Mouse (Mus musculus): ENCODE measurements around the gene Smim20. TPM values are rescaled to one million over a fixed set of nuclear protein-coding genes. Genes with fewer than 3 reads are reported as not detected.

The Smim20 gene
- polyA plus RNA-seq, 1 experiment, result 23.9 TPM

- H3K4me1 ChIP-seq (ENCODE audit: control insufficient read depth, insufficient read depth, insufficient read length), result no peaks in the 10 kb centered on the region
- H3K27ac ChIP-seq (ENCODE audit: insufficient read depth, low read length), result no peak overlapping the region
- 79% methylated on average over 4 of the region's 4 CpGs for WGBS
- H3K4me3 ChIP-seq (ENCODE audit: extremely low read depth, insufficient read depth, insufficient read length), result no peak overlapping the region
- no peak for DNase-seq (ENCODE audit: low read depth in 1 of 2, low spot score in 2 of 2)
- H3K36me3 ChIP-seq (ENCODE audit: control insufficient read depth, insufficient read depth, low read length), result no peaks in the 10 kb centered on the region
- H3K27me3 ChIP-seq (ENCODE audit: control insufficient read depth, insufficient read depth, low read length), result no peaks in the 10 kb centered on the region
- no peak for TF ChIP-seq CTCF (IDR thresholded peaks at IDR 0.05; ENCODE audit: extremely low read depth, insufficient read depth, insufficient read length, insufficient replicate concordance)
- TF ChIP-seq POLR2A (IDR thresholded peaks at IDR 0.05; ENCODE audit: low read depth, low read length), result no peak
Observed at GRCm38 (mm10) chr5:53249431-53250061, 17.3 kb upstream of the Smim20 start.

- DNase-seq (ENCODE audit: low read depth in 1 of 2, low spot score in 2 of 2), result no peak
- TF ChIP-seq CTCF (IDR thresholded peaks at IDR 0.05; ENCODE audit: extremely low read depth, insufficient read depth, insufficient read length, insufficient replicate concordance) (no peak), POLR2A (IDR thresholded peaks at IDR 0.05; ENCODE audit: low read depth, low read length) (no peak)
- H3K27ac ChIP-seq (ENCODE audit: insufficient read depth, low read length), result no peak overlapping the region
- WGBS, result 88% methylated on average over 5 of the region's 5 CpGs
- no peaks in the 10 kb centered on the region for H3K36me3 ChIP-seq (ENCODE audit: control insufficient read depth, insufficient read depth, low read length)
- no peaks in the 10 kb centered on the region; the same call in 1 of the 2 replicates for H3K4me1 ChIP-seq (ENCODE audit: control insufficient read depth, insufficient read depth, insufficient read length)
- peaks cover 2% of the 10 kb centered on the region; the same call in 1 of the 2 replicates for H3K27me3 ChIP-seq (ENCODE audit: control insufficient read depth, insufficient read depth, low read length)
- H3K4me3 ChIP-seq (ENCODE audit: extremely low read depth, insufficient read depth, insufficient read length), result no peak overlapping the region
Observed at GRCm38 (mm10) chr5:53254154-53254553, 12.7 kb upstream of the Smim20 start.

- H3K4me1 ChIP-seq (ENCODE audit: control insufficient read depth, insufficient read depth, insufficient read length), result no peaks in the 10 kb centered on the region; the same call in 1 of the 2 replicates
- TF ChIP-seq CTCF (IDR thresholded peaks at IDR 0.05; ENCODE audit: extremely low read depth, insufficient read depth, insufficient read length, insufficient replicate concordance) (no peak), POLR2A (IDR thresholded peaks at IDR 0.05; ENCODE audit: low read depth, low read length) (no peak)
- no peaks in the 10 kb centered on the region for H3K36me3 ChIP-seq (ENCODE audit: control insufficient read depth, insufficient read depth, low read length)
- peaks cover 2% of the 10 kb centered on the region; the same call in 1 of the 2 replicates for H3K27me3 ChIP-seq (ENCODE audit: control insufficient read depth, insufficient read depth, low read length)
- H3K27ac ChIP-seq (ENCODE audit: insufficient read depth, low read length), result no peak overlapping the region
- no peak for DNase-seq (ENCODE audit: low read depth in 1 of 2, low spot score in 2 of 2)
- WGBS, result 85% methylated on average over 3 of the region's 3 CpGs
- H3K4me3 ChIP-seq (ENCODE audit: extremely low read depth, insufficient read depth, insufficient read length), result no peak overlapping the region
Observed at GRCm38 (mm10) chr5:53254821-53255220, 12.1 kb upstream of the Smim20 start.

GRCm38 (mm10) chr5:53258038-53258786 lies 8.7 kb upstream of the Smim20 start:
- no peak overlapping the region; the same call in 1 of the 2 replicates for H3K4me3 ChIP-seq (ENCODE audit: extremely low read depth, insufficient read depth, insufficient read length)
- H3K36me3 ChIP-seq (ENCODE audit: control insufficient read depth, insufficient read depth, low read length), result no peaks in the 10 kb centered on the region
- no peak overlapping the region for H3K27ac ChIP-seq (ENCODE audit: insufficient read depth, low read length)
- TF ChIP-seq POLR2A (IDR thresholded peaks at IDR 0.05; ENCODE audit: low read depth, low read length) (no peak), CTCF (IDR thresholded peaks at IDR 0.05; ENCODE audit: extremely low read depth, insufficient read depth, insufficient read length, insufficient replicate concordance) (no peak)
- H3K4me1 ChIP-seq (ENCODE audit: control insufficient read depth, insufficient read depth, insufficient read length), result no peaks in the 10 kb centered on the region; the same call in 1 of the 2 replicates
- no peak for DNase-seq (ENCODE audit: low read depth in 1 of 2, low spot score in 2 of 2)
- 7% methylated on average over 29 of the region's 29 CpGs for WGBS
- peaks cover 2% of the 10 kb centered on the region; the same call in 1 of the 2 replicates for H3K27me3 ChIP-seq (ENCODE audit: control insufficient read depth, insufficient read depth, low read length)

- no peak overlapping the region for H3K4me3 ChIP-seq (ENCODE audit: extremely low read depth, insufficient read depth, insufficient read length)
- no peaks in the 10 kb centered on the region; the same call in 1 of the 2 replicates for H3K4me1 ChIP-seq (ENCODE audit: control insufficient read depth, insufficient read depth, insufficient read length)
- TF ChIP-seq CTCF (IDR thresholded peaks at IDR 0.05; ENCODE audit: extremely low read depth, insufficient read depth, insufficient read length, insufficient replicate concordance), result no peak
- no peak for TF ChIP-seq POLR2A (IDR thresholded peaks at IDR 0.05; ENCODE audit: low read depth, low read length)
- WGBS, result 70% methylated on average over 5 of the region's 5 CpGs
- no peak for DNase-seq (ENCODE audit: low read depth in 1 of 2, low spot score in 2 of 2)
- H3K27ac ChIP-seq (ENCODE audit: insufficient read depth, low read length), result no peak overlapping the region
- H3K27me3 ChIP-seq (ENCODE audit: control insufficient read depth, insufficient read depth, low read length), result peaks cover 2% of the 10 kb centered on the region; the same call in 1 of the 2 replicates
- no peaks in the 10 kb centered on the region for H3K36me3 ChIP-seq (ENCODE audit: control insufficient read depth, insufficient read depth, low read length)
Observed at GRCm38 (mm10) chr5:53259894-53260293, 7.0 kb upstream of the Smim20 start.

GRCm38 (mm10) chr5:53261999-53262398 lies 4.9 kb upstream of the Smim20 start:
- H3K36me3 ChIP-seq (ENCODE audit: control insufficient read depth, insufficient read depth, low read length), result no peaks in the 10 kb centered on the region
- no peak overlapping the region for H3K4me3 ChIP-seq (ENCODE audit: extremely low read depth, insufficient read depth, insufficient read length)
- TF ChIP-seq CTCF (IDR thresholded peaks at IDR 0.05; ENCODE audit: extremely low read depth, insufficient read depth, insufficient read length, insufficient replicate concordance), result no peak
- TF ChIP-seq POLR2A (IDR thresholded peaks at IDR 0.05; ENCODE audit: low read depth, low read length), result no peak
- H3K27ac ChIP-seq (ENCODE audit: insufficient read depth, low read length), result no peak overlapping the region
- 74% methylated on average over 10 of the region's 10 CpGs for WGBS
- peaks cover 2% of the 10 kb centered on the region; the same call in 1 of the 2 replicates for H3K27me3 ChIP-seq (ENCODE audit: control insufficient read depth, insufficient read depth, low read length)
- DNase-seq (ENCODE audit: low read depth in 1 of 2, low spot score in 2 of 2), result no peak
- H3K4me1 ChIP-seq (ENCODE audit: control insufficient read depth, insufficient read depth, insufficient read length), result peaks cover 2% of the 10 kb centered on the region; the same call in 1 of the 2 replicates

All from spleen, adult 2 months (tissue).